Mouse (Mus musculus) 3T3-L1 (cell line): ENCODE measurements around the gene Olfr631.
A peak's percentile ranks its signal among the peaks of the same experiment; 100 is the strongest.
"Not testable (repeated sequence)": the region's sequence is repeated elsewhere in the genome, so short reads cannot be mapped to it uniquely, and the experiment has no call there.

Source experiments
- DNase-seq: peaks from one replicate; pipeline ENCODE4 v3.0.0-alpha.2; 2015; ENCODE audit warnings: low read depth, low spot score

Gene Olfr631

GRCm38 (mm10) chr7:103928525-103928924 lies at the start of gene Olfr631:
Gene Olfr631 (plus strand): TSS chr7:103928825.
- DNase-seq, result no peak

DNA sequence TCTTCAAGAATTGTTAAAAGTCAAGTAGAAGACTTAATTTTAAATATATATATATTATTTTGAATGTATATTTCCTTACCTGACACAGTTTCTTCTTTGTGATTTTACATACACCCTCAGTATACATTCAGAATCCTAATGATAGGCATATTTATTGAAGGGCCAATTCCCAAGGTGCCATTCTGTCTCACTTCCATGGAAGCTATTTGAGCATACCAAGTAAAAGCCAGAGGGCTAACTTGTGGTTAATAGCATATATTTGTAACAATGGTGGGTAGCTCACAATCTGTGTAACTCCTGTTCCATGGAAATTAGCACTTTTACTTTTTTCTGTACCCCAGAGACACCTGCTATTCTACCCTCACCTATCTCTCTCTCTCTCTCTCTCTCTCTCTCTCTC lies 42.5 kb upstream of the Olfr631 start, which contains the start of gene Olfr66:
Gene Olfr66 (minus strand): TSS at position 101 of the 400 bp plus-strand sequence.
- DNase-seq, result no peak

- DNase-seq, result no peak
These were observed 34.2 kb upstream of the Olfr631 start, which contains the start of gene Olfr64 for GRCm38 (mm10) chr7:103894385-103894784. Gene Olfr64 (minus strand): TSS chr7:103894485.

DNA sequence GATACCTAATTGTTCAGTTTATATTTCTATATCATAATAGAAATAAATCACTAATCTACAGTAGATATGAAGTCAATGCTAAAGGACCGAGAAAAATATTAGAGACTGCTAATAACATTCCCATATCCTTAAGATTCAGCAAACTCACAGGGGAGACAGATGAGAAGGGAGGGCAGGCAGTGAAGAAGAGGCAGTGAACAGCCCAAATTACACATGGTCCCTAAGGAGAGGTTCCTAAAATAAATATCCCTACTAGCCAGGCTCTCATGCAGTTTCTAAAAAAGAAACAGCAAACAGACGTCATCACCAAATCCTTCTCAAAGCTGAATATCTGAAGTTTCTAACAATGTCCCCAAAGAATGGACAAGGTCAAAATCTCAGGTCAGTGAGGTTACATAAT lies 25.4 kb upstream of the Olfr631 start, which contains the start of gene Olfr65:
Gene Olfr65 (plus strand): TSS at position 301 of the 400 bp plus-strand sequence.
- DNase-seq, result no peak

DNA sequence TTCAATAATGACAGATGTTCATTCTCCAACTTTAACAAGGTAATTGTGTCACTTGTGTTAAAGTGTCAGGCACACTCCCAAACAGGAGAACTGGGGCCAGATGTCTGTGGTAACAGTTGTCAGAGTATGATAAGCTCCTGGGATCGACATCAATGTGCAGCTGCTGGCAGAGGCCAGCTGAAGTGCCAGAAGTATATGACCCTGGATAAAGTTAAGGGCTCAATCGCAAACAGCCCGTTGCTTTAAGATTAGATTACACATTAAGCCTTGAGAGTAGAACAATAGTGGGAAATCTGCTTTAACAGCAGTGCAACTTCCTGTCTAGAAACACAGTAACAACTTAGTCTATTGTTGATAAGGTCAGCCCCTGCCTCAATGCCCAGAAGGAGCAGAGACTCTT lies 18.6 kb upstream of the Olfr631 start:
- DNase-seq, result no peak

- peak; percentile 3 for DNase-seq
These were observed 15.6 kb upstream of the Olfr631 start for GRCm38 (mm10) chr7:103912969-103913511.

DNA sequence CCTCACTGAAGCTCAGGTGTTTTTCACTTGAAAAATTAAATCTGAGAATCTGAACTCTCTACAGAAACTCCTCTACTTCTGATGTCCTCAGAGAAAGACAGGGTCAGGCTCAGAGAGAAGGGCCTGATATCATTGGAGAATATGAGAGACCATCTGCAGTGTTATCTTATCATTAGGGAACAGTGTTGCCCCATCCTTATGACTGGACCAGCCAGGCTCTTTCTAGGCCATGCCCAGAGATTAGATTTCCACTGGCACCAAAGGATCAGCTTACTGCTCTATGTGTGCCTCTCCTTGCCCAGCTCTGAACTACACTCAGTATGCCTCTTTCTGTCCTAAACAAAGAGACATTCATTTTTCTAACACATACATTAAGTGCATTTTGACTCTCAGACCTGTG lies 13.3 kb upstream of the Olfr631 start:
- no peak for DNase-seq

DNA sequence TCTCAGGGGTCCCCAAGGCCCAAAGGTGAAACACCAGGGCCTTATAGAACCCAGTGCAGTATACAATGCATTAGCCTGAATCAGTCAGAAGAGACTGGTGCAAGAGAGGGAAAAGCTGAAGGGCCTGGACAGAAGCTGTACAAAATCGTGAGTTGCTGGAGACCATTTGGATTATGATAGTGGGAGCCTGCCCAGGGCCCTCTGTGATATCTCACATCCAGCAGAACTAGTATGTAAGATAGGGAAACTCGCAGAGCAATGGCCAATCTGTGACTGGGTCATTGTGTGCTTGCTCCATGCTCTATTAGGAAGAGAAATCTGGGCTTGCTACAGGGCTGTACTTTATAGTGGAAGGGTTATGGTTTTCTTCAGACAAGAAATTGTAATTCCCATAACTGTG lies 5.6 kb downstream of the Olfr631 start, which contains the start of gene Olfr632:
Gene Olfr632 (plus strand): TSS at position 84 of the 400 bp plus-strand sequence.
- no peak for DNase-seq

GRCm38 (mm10) chr7:103942730-103943129 lies 14.1 kb downstream of the Olfr631 start:
- DNase-seq, result peak; percentile 77

DNA sequence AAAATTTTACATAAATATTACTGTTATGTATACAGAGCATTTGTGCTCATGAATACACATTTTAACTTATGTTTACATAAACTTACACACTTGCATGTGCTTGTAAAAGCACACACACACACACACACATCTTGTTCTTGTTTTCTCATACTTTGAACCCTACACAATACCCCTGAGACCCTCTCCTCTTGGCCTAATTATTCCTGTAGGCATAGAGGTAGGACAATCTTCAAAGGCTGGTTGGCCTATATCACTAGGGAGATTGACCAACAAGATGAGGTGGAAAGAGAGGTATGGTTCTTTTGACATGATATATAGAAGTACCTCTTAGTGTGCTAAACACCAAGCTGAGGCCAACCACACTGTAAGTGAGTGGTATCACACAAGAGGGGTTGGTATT lies 15.5 kb downstream of the Olfr631 start, which contains the start of gene Olfr633:
Gene Olfr633 (plus strand): TSS at position 301 of the 400 bp plus-strand sequence.
- DNase-seq, result no peak

DNA sequence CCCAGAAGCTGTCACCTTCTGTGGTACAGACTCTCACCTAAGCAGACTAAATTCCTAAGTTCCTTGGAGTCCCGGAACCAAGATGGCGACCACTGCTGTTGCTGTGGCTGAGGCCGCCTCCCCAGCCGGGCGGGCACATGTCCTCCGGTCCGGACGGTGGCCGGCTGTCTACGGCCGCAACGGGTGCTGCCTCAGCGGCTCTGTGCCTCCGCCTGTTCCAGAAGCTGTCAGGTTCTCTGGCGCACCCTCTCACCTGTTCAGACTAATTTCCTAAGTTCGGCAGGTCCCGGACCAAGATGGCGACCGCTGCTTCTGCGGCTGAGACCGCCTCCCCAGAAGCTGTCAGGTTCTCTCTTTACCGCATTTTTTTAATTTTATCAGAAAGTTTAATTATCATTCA lies 38.2 kb downstream of the Olfr631 start:
- not testable (repeated sequence) for DNase-seq

DNA sequence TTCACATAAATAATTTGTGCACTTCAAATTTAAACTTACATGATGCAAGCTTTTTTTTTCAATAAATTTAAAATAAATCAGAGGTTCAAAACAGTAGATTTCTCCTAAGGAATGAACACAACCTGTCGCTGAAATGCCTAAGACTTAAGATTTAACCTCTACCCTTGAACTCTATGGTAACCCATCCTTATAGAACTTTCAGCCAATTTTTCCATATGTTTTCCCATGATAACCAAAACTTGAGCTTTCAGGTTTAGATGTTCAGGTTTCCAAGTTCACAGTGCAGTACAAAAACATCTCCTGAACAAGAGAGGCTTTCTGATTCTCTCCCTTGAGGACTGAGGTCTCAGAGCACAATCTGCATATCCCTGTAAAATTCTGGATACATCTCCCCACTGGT lies 42.2 kb downstream of the Olfr631 start, which contains the start of gene Olfr635:
Gene Olfr635 (plus strand): TSS at position 301 of the 400 bp plus-strand sequence.
- DNase-seq, result no peak

- no peak for DNase-seq
These were observed 43.2 kb downstream of the Olfr631 start for GRCm38 (mm10) chr7:103971782-103972181.
